Mouse (Mus musculus): ENCODE measurements around the gene 4921517D22Rik.

DNA sequence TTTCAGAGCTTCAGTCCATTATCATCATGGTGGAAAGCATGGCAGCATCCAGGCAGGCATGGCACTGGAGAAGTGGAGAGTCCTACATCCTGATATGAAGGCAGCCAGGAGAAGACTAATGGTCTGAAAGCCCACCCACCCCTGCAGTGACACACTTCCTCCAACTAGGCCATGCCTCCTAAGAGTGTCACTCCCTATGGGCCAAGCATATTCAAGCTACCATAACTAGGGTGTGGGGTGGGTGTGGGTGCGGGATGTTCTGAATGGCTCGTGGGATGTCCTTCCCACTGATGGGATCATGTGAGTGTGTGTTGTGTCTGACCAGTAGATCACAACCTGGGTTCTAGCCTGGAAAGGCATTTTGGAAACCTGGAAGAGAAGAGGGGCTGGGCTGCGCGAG is 40.0 kb upstream of the 4921517D22Rik start:
- TF ChIP-seq POLR2A (IDR thresholded peaks at IDR 0.05; ENCODE audit: insufficient read length, low read depth): no peak
- no peak for TF ChIP-seq TCF12 (IDR thresholded peaks at IDR 0.05; ENCODE audit: insufficient read depth, poor library complexity, severe bottlenecking)
- TF ChIP-seq E2F4 (IDR thresholded peaks at IDR 0.05; ENCODE audit: insufficient read depth): no peak
- TF ChIP-seq POLR2AphosphoS2 (IDR thresholded peaks at IDR 0.05; ENCODE audit: insufficient read length, low read depth): no peak
- TF ChIP-seq USF1 (IDR thresholded peaks at IDR 0.05; ENCODE audit: low read depth): no peak
- TF ChIP-seq TCF3 (IDR thresholded peaks at IDR 0.05; ENCODE audit: insufficient read length, low read depth): no peak
- TF ChIP-seq MYOD1 (IDR thresholded peaks at IDR 0.05; ENCODE audit: control insufficient read depth in 1 of 3, insufficient read length in 2 of 3, low read depth in 2 of 3): no peak
- no peak for TF ChIP-seq CEBPB (IDR thresholded peaks at IDR 0.05; ENCODE audit: insufficient read depth, poor library complexity, severe bottlenecking)
- TF ChIP-seq MAX (IDR thresholded peaks at IDR 0.05; ENCODE audit: low read depth): no peak
- no peak for TF ChIP-seq SRF (IDR thresholded peaks at IDR 0.05; ENCODE audit: control insufficient read depth, insufficient read length, low read depth)

All from myocyte (in vitro differentiated cells).